Mouse (Mus musculus) CH12.LX (cell line): ENCODE results near the gene Galm.

Source experiments
- CHD1 ChIP-seq: IDR thresholded peaks from 2 replicates; pipeline ENCODE4 v1.6.1; 2012; ENCODE audit warnings: low read depth, low read length, improper control_type of control experiment, inconsistent platforms
- CHD2 ChIP-seq: IDR thresholded peaks from 2 replicates; pipeline ENCODE4 v1.6.1; 2011; ENCODE audit warnings: low read length, improper control_type of control experiment
- CTCF ChIP-seq, 2 experiments: IDR thresholded peaks in 1 of 2; conservative IDR thresholded peaks in 1 of 2; 2 replicates each; pipeline ENCODE4 v1.5.1; 2011 to 2012; ENCODE audit warnings: low read depth in 2 of 2, low read length in 2 of 2, improper control_type of control experiment in 1 of 2, inconsistent platforms in 1 of 2, mild to moderate bottlenecking in 1 of 2, moderate library complexity in 1 of 2
- HCFC1 ChIP-seq: IDR thresholded peaks from 2 replicates; pipeline ENCODE4 v1.6.1; 2012; ENCODE audit warnings: low read depth, mild to moderate bottlenecking, inconsistent platforms, low read length, improper control_type of control experiment
- MAX ChIP-seq: IDR thresholded peaks from 2 replicates; pipeline ENCODE4 v1.6.1; 2011; ENCODE audit warnings: low read length, improper control_type of control experiment
- MYC ChIP-seq: IDR thresholded peaks from 2 replicates; pipeline ENCODE4 v1.6.1; 2011; ENCODE audit warnings: low read depth, mild to moderate bottlenecking, improper control_type of control experiment, low read length
- PAX5 ChIP-seq: IDR thresholded peaks from 2 replicates; pipeline ENCODE4 v1.6.1; 2012; ENCODE audit warnings: low read length, inconsistent platforms, mixed read lengths
- POLR2A ChIP-seq: IDR thresholded peaks from 2 replicates; pipeline ENCODE4 v1.6.1; 2011; ENCODE audit warnings: low read depth, mild to moderate bottlenecking, improper control_type of control experiment, low read length
- POLR2AphosphoS2 ChIP-seq: IDR thresholded peaks from 2 replicates; pipeline ENCODE4 v1.6.1; 2011; ENCODE audit warnings: low read depth, low read length, improper control_type of control experiment
- RCOR1 ChIP-seq: conservative IDR thresholded peaks from 2 replicates; pipeline ENCODE4 v1.6.1; 2012; ENCODE audit warnings: low read depth, mild to moderate bottlenecking, inconsistent platforms, low read length, improper control_type of control experiment
- USF2 ChIP-seq: conservative IDR thresholded peaks from 2 replicates; pipeline ENCODE4 v1.6.1; 2011; ENCODE audit warnings: low read depth, low read length, improper control_type of control experiment
- ZC3H11A ChIP-seq: IDR thresholded peaks from 2 replicates; pipeline ENCODE4 v1.6.1; 2012; ENCODE audit warnings: low read depth, mild to moderate bottlenecking, inconsistent platforms, low read length, improper control_type of control experiment
- ZKSCAN1 ChIP-seq: IDR thresholded peaks from 2 replicates; pipeline ENCODE4 v1.6.1; 2012; ENCODE audit warnings: low read depth, inconsistent platforms, low read length, improper control_type of control experiment, borderline replicate concordance
- ZMIZ1 ChIP-seq: IDR thresholded peaks from 2 replicates; pipeline ENCODE4 v1.6.1; 2012; ENCODE audit warnings: low read depth, mild to moderate bottlenecking, inconsistent platforms, low read length, improper control_type of control experiment

DNA sequence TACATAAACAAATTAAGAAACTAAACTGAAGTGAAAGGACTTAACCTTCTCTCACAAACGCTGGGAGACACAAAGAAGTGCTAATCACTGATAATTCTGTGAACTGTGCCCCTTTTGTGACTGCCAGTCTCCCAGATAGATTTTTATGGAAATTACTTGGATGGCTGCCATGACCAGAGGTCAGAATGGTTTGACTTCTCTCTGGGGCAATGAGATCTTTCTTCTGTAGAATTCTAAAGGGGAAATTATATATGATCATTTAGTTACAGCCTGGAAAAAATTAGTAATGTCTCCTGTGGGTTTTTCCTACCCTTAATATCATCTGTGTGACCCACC is 4.1 kb downstream of the Galm start:
- TF ChIP-seq CHD1 (no peak), MAX (no peak), ZKSCAN1 (no peak), POLR2AphosphoS2 (no peak), CTCF (conservative IDR thresholded peaks at IDR 0.05 in 1 of 2, IDR thresholded peaks at IDR 0.05 in 1 of 2; ENCODE audit: low read depth in 2 of 2, low read length in 2 of 2) (no peak), USF2 (no peak), CHD2 (no peak), POLR2A (no peak), MYC (no peak), PAX5 (no peak), HCFC1 (no peak), ZMIZ1 (no peak), ZC3H11A (no peak), RCOR1 (no peak)
